Mouse (Mus musculus) stomach, embryonic 14.5 days (tissue): ENCODE measurements around the gene Ckap2. TPM values are rescaled to one million over a fixed set of nuclear protein-coding genes. Genes with fewer than 3 reads are reported as not detected.
"Not testable (repeated sequence)": the region's sequence is repeated elsewhere in the genome, so short reads cannot be mapped to it uniquely, and the experiment has no call there.

Source experiments
- ATAC-seq: fragments of 200-750 bp; cut with Nextera tagmentation; 2 replicates; pipeline ENCODE4 v1.8.0; 2017; ENCODE audit warnings: low read depth, moderate TSS enrichment; ENCODE audit not compliant: insufficient number of reproducible peaks, insufficient read depth, low FRiP score
- H3K27ac ChIP-seq: fragments of 300-500 bp; sonication (generic); 2 replicates; pipeline ENCODE4 v1.5.1; 2014; ENCODE audit warnings: mild to moderate bottlenecking, low read length, moderate library complexity, mixed read lengths
- H3K27me3 ChIP-seq: fragments of 300-500 bp; sonication (generic); 2 replicates; pipeline ENCODE4 v1.6.1; 2014; ENCODE audit warnings: low read length, control low read depth, mixed read lengths; ENCODE audit not compliant: control insufficient read depth, insufficient read depth
- H3K36me3 ChIP-seq: fragments of 300-500 bp; sonication (generic); 2 replicates; pipeline ENCODE4 v1.6.1; 2014; ENCODE audit warnings: mild to moderate bottlenecking, control low read depth, low read length, moderate library complexity, mixed read lengths; ENCODE audit not compliant: control insufficient read depth, insufficient read depth
- H3K4me1 ChIP-seq: fragments of 300-500 bp; sonication (generic); 2 replicates; pipeline ENCODE4 v1.6.1; 2014; ENCODE audit warnings: low read length, control low read depth, mixed read lengths; ENCODE audit not compliant: control insufficient read depth, insufficient read depth
- H3K4me2 ChIP-seq: fragments of 300-500 bp; sonication (generic); replicated peaks from 2 replicates; pipeline ENCODE4 v1.6.1; 2014; ENCODE audit warnings: low read depth, low read length, control low read depth
- H3K4me3 ChIP-seq: fragments of 300-500 bp; sonication (generic); 2 replicates; pipeline ENCODE4 v1.5.1; 2014; ENCODE audit warnings: low read depth, low read length, control low read depth
- H3K9ac ChIP-seq: fragments of 300-500 bp; sonication (generic); replicated peaks from 2 replicates; pipeline ENCODE4 v1.6.1; 2014; ENCODE audit warnings: low read depth, mild to moderate bottlenecking, control low read depth, low read length, moderate library complexity, mixed read lengths
- H3K9me3 ChIP-seq: fragments of 300-500 bp; sonication (generic); 2 replicates; pipeline ENCODE4 v1.6.1; 2016; ENCODE audit warnings: low read depth, low read length, control low read depth; ENCODE audit not compliant: control insufficient read depth
- WGBS: fragments of 180-500 bp; shearing (Covaris S2); extraction: QIAGEN DNeasy Blood & Tissue Kit; methylation state at CpG from one replicate; pipeline ENCODE4 v1.1.7; 2014; 5-methylcytosine and 5-hydroxymethylcytosine counted together
- polyA plus RNA-seq: library from polyadenylated mRNA; unstranded; fragments of >200 nt; fragmentation: Nextera tagmentation; extraction: Ambion mirVana; gene quantifications from 2 replicates; pipeline ENCODE4 v1.2.1, GENCODE M21; 2014

Ckap2 gene
- polyA plus RNA-seq, 1 experiment from 2014 or later: 62.0 TPM

DNA sequence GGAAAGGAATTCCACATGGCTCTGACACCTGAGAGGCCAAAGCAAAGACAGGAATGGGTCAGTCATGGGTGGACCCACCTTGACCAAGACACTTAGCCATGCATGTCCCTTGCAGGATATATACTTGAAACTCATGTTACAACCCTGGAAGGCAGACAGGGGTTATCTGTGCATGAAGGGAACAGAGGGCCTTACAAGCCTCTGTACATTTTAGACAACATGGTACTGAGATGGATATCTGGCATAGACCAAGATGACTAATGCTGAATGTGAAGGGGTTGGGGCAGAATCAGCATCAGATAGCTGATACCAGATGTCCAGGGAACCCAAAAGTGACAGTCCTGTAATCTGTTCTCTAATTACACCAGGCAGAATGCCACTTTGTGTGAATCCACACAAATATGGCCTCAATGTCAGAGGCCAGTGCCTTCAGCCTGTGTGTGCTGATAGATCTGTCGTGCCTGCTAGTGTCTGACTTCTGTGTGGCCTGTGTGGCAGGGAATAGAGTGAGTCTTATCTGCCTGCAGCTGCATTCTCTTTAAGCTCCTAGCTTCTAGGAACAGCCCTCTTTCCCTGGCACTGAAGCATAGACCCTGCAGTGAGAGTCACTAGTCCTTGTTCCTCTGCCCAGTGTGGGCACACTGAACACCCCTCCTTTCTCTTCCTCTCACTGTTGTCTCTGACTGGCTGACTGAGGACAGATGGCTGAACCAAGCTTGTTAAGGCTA lies 41.7 kb downstream of the Ckap2 start:
- Histone ChIP-seq H3K4me3 (no peak overlapping the region), H3K4me1 (no peaks in the 10 kb centered on the region), H3K36me3 (no peaks in the 10 kb centered on the region), H3K4me2 (no peak overlapping the region), H3K27me3 (no peaks in the 10 kb centered on the region), H3K27ac (no peak overlapping the region), H3K9ac (no peak overlapping the region), H3K9me3 (no peaks in the 10 kb centered on the region)
- ATAC-seq: no peak
- WGBS: 65% methylated on average over 1 of the region's 1 CpGs

- no peak overlapping the region for H3K9ac ChIP-seq
- no peaks in the 10 kb centered on the region for H3K27me3 ChIP-seq
- no peak overlapping the region for H3K4me3 ChIP-seq
- no peak overlapping the region for H3K27ac ChIP-seq
- 81% methylated on average over 4 of the region's 4 CpGs for WGBS
- no peak for ATAC-seq
- no peaks in the 10 kb centered on the region for H3K4me1 ChIP-seq
- H3K36me3 ChIP-seq: no peaks in the 10 kb centered on the region
- no peaks in the 10 kb centered on the region for H3K9me3 ChIP-seq
- no peak overlapping the region for H3K4me2 ChIP-seq
Measured at GRCm38 (mm10) chr8:22142592-22142991, 43.0 kb downstream of the Ckap2 start.

- no peaks in the 10 kb centered on the region for H3K27me3 ChIP-seq
- ATAC-seq: no peak
- no peak overlapping the region for H3K27ac ChIP-seq
- H3K4me1 ChIP-seq: no peaks in the 10 kb centered on the region
- H3K4me2 ChIP-seq: no peak overlapping the region
- H3K36me3 ChIP-seq: no peaks in the 10 kb centered on the region
- WGBS: 84% methylated on average over 4 of the region's 4 CpGs
- H3K9me3 ChIP-seq: no peaks in the 10 kb centered on the region
- no peak overlapping the region for H3K4me3 ChIP-seq
- no peak overlapping the region for H3K9ac ChIP-seq
Measured at GRCm38 (mm10) chr8:22141836-22142385, 43.7 kb downstream of the Ckap2 start.

DNA sequence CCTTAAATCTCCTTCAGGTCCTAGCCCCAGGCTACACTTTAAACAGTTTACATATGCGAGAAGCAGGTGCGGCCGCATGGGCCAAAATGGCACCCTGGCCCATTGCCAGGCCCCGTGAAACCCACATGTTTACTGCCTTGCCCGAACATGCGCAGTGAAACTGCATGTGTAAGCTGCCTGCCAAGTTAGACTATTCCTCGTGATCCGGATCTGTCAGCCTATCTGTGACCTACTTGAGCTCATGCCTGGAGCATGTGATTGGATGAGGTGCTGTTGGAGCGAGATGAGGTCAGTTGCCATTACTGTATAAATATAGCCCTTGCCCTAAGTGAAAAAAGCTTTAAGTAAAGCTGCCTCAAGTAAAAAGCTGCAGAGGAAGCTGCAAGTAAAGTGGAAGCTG lies 49.2 kb downstream of the Ckap2 start:
- not testable (repeated sequence) for ATAC-seq, H3K36me3 ChIP-seq, H3K9me3 ChIP-seq, H3K4me3 ChIP-seq, H3K9ac ChIP-seq, H3K4me2 ChIP-seq, H3K27ac ChIP-seq, H3K27me3 ChIP-seq, H3K4me1 ChIP-seq
- WGBS: 66% methylated on average over 9 of the region's 9 CpGs

- Histone ChIP-seq H3K27ac (no peak overlapping the region), H3K4me1 (no peaks in the 10 kb centered on the region), H3K4me3 (no peak overlapping the region), H3K4me2 (no peak overlapping the region), H3K9ac (no peak overlapping the region), H3K36me3 (no peaks in the 10 kb centered on the region; the same call in 1 of the 2 replicates), H3K27me3 (no peaks in the 10 kb centered on the region), H3K9me3 (no peaks in the 10 kb centered on the region)
- no peak for ATAC-seq
- WGBS: 72% methylated on average over 5 of the region's 5 CpGs
Measured at GRCm38 (mm10) chr8:22134750-22135135, 50.9 kb downstream of the Ckap2 start.

- peak; percentile 71; the same call in 1 of the 2 replicates for ATAC-seq
- H3K36me3 ChIP-seq: peaks cover 2% of the 10 kb centered on the region; the same call in 1 of the 2 replicates
- H3K9me3 ChIP-seq: no peaks in the 10 kb centered on the region
- H3K27me3 ChIP-seq: no peaks in the 10 kb centered on the region
- H3K9ac ChIP-seq: no peak overlapping the region
- no peak overlapping the region for H3K27ac ChIP-seq
- H3K4me3 ChIP-seq: no peak overlapping the region
- no peak overlapping the region for H3K4me2 ChIP-seq
- H3K4me1 ChIP-seq: no peaks in the 10 kb centered on the region
- 88% methylated on average over 7 of the region's 7 CpGs for WGBS
Measured at GRCm38 (mm10) chr8:22134078-22134749, 51.4 kb downstream of the Ckap2 start.

DNA sequence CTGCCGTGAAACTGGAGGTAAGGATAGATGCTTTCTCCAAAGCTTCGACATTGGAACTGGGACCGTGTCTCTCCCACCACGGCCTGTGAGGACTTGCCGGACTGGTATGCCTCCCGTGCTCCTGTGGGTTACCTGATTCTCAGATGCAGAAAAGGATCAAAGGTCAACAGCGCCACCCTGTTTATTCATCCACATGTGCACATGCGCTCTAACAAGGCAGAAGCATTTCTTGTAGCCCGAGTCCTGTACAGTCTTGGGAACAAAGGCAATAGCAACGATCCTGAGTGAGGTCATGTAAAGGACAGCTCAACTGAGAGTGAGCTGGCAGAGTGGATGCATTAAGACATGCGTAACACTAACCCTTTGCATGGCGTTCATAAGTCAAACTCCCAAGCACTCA lies 53.6 kb downstream of the Ckap2 start:
- H3K9me3 ChIP-seq: no peaks in the 10 kb centered on the region
- H3K9ac ChIP-seq: no peak overlapping the region
- no peaks in the 10 kb centered on the region for H3K4me1 ChIP-seq
- peak; percentile 68; the same call in 1 of the 2 replicates for ATAC-seq
- H3K36me3 ChIP-seq: peaks cover 5% of the 10 kb centered on the region; the same call in 1 of the 2 replicates
- H3K4me3 ChIP-seq: no peak overlapping the region
- 52% methylated on average over 12 of the region's 12 CpGs for whole genome bisulfite sequencing
- no peaks in the 10 kb centered on the region for H3K27me3 ChIP-seq
- no peak overlapping the region for H3K4me2 ChIP-seq
- H3K27ac ChIP-seq: no peak overlapping the region

DNA sequence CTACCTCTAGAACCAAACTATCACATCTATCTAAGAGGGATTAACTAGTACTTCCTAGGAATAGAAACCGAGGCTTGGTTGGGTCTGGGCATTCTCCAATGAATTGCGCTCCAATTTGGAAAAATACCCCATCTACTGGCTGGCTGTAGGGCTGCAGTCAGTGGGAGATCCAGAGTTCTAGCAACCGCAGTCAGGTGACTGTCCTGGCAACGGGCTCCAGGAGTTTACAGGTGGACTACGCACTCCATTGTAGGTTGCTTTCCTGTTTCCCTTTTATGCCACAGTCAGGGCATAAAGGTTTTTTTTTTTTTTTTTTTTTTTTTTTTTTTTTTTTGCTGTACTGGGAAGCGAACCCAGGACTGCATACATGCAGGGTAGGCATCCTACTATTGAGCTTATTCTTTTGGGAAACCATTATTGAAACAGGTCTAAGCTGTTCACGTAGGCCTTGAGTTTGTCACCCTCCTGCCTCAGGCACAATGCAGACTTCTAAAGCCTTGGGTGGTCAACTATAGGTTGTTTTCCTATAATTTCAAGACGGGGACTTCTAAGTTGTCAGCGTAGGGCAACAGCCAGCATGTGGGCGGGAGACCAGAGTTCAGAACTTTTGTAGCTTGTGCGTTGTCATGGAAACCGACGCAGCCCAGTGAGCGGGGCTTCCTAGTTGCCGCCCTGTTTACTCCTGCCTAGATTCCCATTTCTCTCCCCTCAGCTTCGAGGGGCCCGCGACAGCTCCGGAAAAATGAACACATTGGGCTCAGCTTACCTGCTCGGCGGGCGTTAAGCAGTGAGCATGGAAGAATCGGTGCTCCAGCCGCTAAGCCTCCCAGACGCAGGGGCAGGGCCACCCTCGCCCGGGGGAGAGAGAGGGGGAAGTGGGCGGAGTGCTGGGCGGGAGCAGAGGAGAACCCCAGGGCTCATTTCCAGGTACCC lies 61.1 kb downstream of the Ckap2 start, which contains the start of gene Nek5:
Nek5 (minus strand) TSS at position 834 of the 933 bp plus-strand sequence.
- no peaks in the 10 kb centered on the region for H3K9me3 ChIP-seq
- H3K27me3 ChIP-seq: no peaks in the 10 kb centered on the region
- H3K36me3 ChIP-seq: peaks cover 5% of the 10 kb centered on the region; the same call in 1 of the 2 replicates
- no peak within 1 kb of the TSS for H3K27ac ChIP-seq
- H3K9ac ChIP-seq: no peak within 1 kb of the TSS
- H3K4me2 ChIP-seq: peak within 1 kb of the TSS; percentile 58
- ATAC-seq: peak; percentile 80; the same call in 1 of the 2 replicates
- H3K4me1 ChIP-seq: no peaks in the 10 kb centered on the region
- peak within 1 kb of the TSS; percentile 34 for H3K4me3 ChIP-seq
- 2% methylated on average over 29 of the region's 29 CpGs for WGBS
